Mouse (Mus musculus) yolk sac, embryonic 10.5 days (tissue): Measurements from ENCODE around the gene Sh2d1b1.

Experiments
- DNase-seq: peaks from one replicate; pipeline ENCODE4 v3.0.0-alpha.2; 2017; ENCODE audit warnings: low spot score

The Sh2d1b1 gene

GRCm38 (mm10) chr1:170324312-170324711 lies 47.2 kb downstream of the Sh2d1b1 start:
- DNase-seq: no peak

GRCm38 (mm10) chr1:170325277-170325676 lies 48.2 kb downstream of the Sh2d1b1 start:
- no peak for DNase-seq

GRCm38 (mm10) chr1:170331926-170332325 lies 54.8 kb downstream of the Sh2d1b1 start:
- DNase-seq: no peak

- no peak for DNase-seq
Measured at GRCm38 (mm10) chr1:170332775-170333174, 55.7 kb downstream of the Sh2d1b1 start.
